Comparison of ENCODE assay signal across 14 mouse cellular contexts in genomic region chr9:59997725-59998124, GRCm38 (mm10). TPM values are rescaled to one million over a fixed set of nuclear protein-coding genes. Genes with fewer than 3 reads are reported as not detected.
"Had no signal": no experiment of that assay in that cellular context is flagged by ENCODE, and none has a peak within 500 bp of the region (broad histone marks: within the 10 kb centered on the region; RNA-seq: fewer than 3 reads in every experiment).

No protein-coding gene starts in this region.

- ATAC-seq: midbrain, embryonic 16.5 days had no signal

- DNase-seq: lung, adult 18-20 months; lung, embryonic 14.5 days; lung, postnatal 10 days; lung, postnatal 4 days; midbrain, embryonic 14.5 days; retina, postnatal 1 day; right cerebral cortex, postnatal 14 days; spleen, adult 18-20 months; thymus, adult 2 months; thymus, postnatal 25 days; thymus, postnatal 4 days had no signal

RNA-seq across cellular contexts. Expression of gene Nr2e3, which starts 37.3 kb away (rescaled TPM):
- total RNA-seq: megakaryocyte, adult 5-6 weeks; megakaryocyte-erythroid progenitor cell, adult 5-6 weeks had no signal
